Comparison of ENCODE assay signal across 24 mouse cellular contexts in the genomic region with DNA sequence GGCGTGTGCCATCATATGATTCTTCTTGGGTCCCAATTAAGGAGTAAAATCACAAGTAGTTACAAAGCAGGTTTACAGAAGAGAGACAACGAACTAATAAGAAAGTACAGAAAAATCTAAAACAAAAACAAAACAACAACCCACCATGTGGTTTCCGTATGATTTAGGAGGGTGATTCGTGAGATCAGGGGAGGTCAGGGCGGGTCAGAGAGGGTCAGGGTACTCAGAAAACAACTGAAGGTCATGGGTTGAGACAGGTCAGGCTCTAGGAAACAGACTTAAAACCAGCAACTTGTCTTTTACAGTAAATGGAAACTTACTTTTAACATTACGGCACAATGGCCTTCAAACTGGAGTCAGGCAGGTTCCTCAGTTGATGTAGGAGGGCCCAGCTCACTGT. TPM values are rescaled to one million over a fixed set of nuclear protein-coding genes. Genes with fewer than 3 reads are reported as not detected.
DNase-seq lines count a peak whose midpoint lies in the region; ATAC-seq and TF ChIP-seq lines count a peak whose summit lies in the region.
"Had no signal": no experiment of that assay in that cellular context is flagged by ENCODE, and none has a peak within 500 bp of the region (broad histone marks: within the 10 kb centered on the region; RNA-seq: fewer than 3 reads in every experiment).

No protein-coding gene starts in this region.

- H3K27ac ChIP-seq in kidney, adult 2 months (ENCODE audit: insufficient read depth, low read depth, low read length): no peak overlapping the region
- H3K27ac ChIP-seq in kidney, embryonic 15.5 days: no peak overlapping the region
- H3K27ac ChIP-seq: forebrain, embryonic 10.5 days; forebrain, embryonic 13.5 days; heart, adult 2 months; hindbrain, embryonic 10.5 days; hindbrain, embryonic 13.5 days had no signal

- H3K9ac ChIP-seq in kidney, embryonic 15.5 days: no peak overlapping the region
- H3K9ac ChIP-seq: forebrain, embryonic 13.5 days; hindbrain, embryonic 13.5 days had no signal

- TF ChIP-seq POLR2A in kidney, adult 2 months (IDR thresholded peaks at IDR 0.05; ENCODE audit: low read depth, low read length): no peak
- TF ChIP-seq POLR2A in lung, adult 2 months (IDR thresholded peaks at IDR 0.05; ENCODE audit: borderline replicate concordance, extremely low read depth, low read depth, low read length): no peak

- no peak for TF ChIP-seq CTCF in kidney, adult 2 months (conservative IDR thresholded peaks at IDR 0.05; ENCODE audit: insufficient read depth, insufficient read length, low read depth, low read length)
- TF ChIP-seq CTCF in lung, adult 2 months (IDR thresholded peaks at IDR 0.05; ENCODE audit: insufficient read depth, low read length): no peak

- no peaks in the 10 kb centered on the region for H3K9me3 ChIP-seq in kidney, embryonic 15.5 days (replicated peaks)
- H3K9me3 ChIP-seq: forebrain, embryonic 10.5 days; forebrain, embryonic 13.5 days; hindbrain, embryonic 10.5 days; hindbrain, embryonic 13.5 days had no signal

- WGBS in kidney, adult 2 months: 49% methylated on average over 6 of the region's 6 CpGs
- WGBS in kidney, embryonic 15.5 days: 26% methylated on average over 6 of the region's 6 CpGs
- WGBS in lung, adult 2 months: 56% methylated on average over 6 of the region's 6 CpGs

- H3K27me3 ChIP-seq in kidney, adult 2 months (replicated peaks; ENCODE audit: control insufficient read depth, insufficient read depth, low read length): no peaks in the 10 kb centered on the region
- H3K27me3 ChIP-seq in kidney, embryonic 15.5 days: no peaks in the 10 kb centered on the region
- H3K27me3 ChIP-seq: forebrain, embryonic 13.5 days; hindbrain, embryonic 13.5 days had no signal

- no peak overlapping the region for H3K4me3 ChIP-seq in kidney, adult 2 months (ENCODE audit: insufficient read depth, low read depth, low read length)
- no peak overlapping the region for H3K4me3 ChIP-seq in kidney, embryonic 15.5 days (replicated peaks)
- peak overlapping the region; percentile 1 for H3K4me3 ChIP-seq in lung, adult 2 months (replicated peaks; ENCODE audit: extremely low read depth, low read depth, low read length)
- H3K4me3 ChIP-seq: forebrain, embryonic 10.5 days; forebrain, embryonic 13.5 days; heart, adult 2 months; hindbrain, embryonic 10.5 days; hindbrain, embryonic 13.5 days had no signal

- H3K36me3 ChIP-seq in kidney, adult 2 months (ENCODE audit: control insufficient read depth, insufficient read depth, low read length): no peaks in the 10 kb centered on the region
- no peaks in the 10 kb centered on the region for H3K36me3 ChIP-seq in kidney, embryonic 15.5 days
- H3K36me3 ChIP-seq: forebrain, embryonic 10.5 days; hindbrain, embryonic 10.5 days; hindbrain, embryonic 13.5 days had no signal

- H3K4me1 ChIP-seq in kidney, adult 2 months (ENCODE audit: control insufficient read depth, insufficient read depth, low read length): peaks cover 3% of the 10 kb centered on the region; the same call in 1 of the 2 replicates
- H3K4me1 ChIP-seq in kidney, embryonic 15.5 days: peaks cover 6% of the 10 kb centered on the region
- no peaks in the 10 kb centered on the region; the same call in 1 of the 2 replicates for H3K4me1 ChIP-seq in lung, adult 2 months (ENCODE audit: control insufficient read depth, insufficient read depth, low read length)
- H3K4me1 ChIP-seq: forebrain, embryonic 13.5 days; hindbrain, embryonic 13.5 days had no signal

- no peak for ATAC-seq in kidney, embryonic 15.5 days (replicated peaks; ENCODE audit: low FRiP score)
- ATAC-seq: CD4-positive, CD25-positive, alpha-beta regulatory T cell, adult 4 months; forebrain, embryonic 13.5 days; forebrain, embryonic 16.5 days; hindbrain, embryonic 16.5 days had no signal

- no peak overlapping the region for H3K4me2 ChIP-seq in kidney, embryonic 15.5 days
- H3K4me2 ChIP-seq: forebrain, embryonic 13.5 days; heart, embryonic 11.5 days; hindbrain, embryonic 13.5 days had no signal

- peak; percentile 48 for DNase-seq in kidney, adult 2 months
- DNase-seq in kidney, postnatal 14 days: peak; percentile 45
- no peak for DNase-seq in kidney, adult 18-20 months
- no peak for DNase-seq in lung, adult 2 months
- no peak for DNase-seq in lung, postnatal 36 days
- DNase-seq: adrenal gland, adult 2 months; adrenal gland, postnatal 14 days; cerebellum, adult 11 months; cerebellum, adult 2 months; cerebellum, adult 9-11 months; cerebellum, postnatal 25 days; gastrocnemius, postnatal 10 days; gastrocnemius, postnatal 36 days; heart, adult 2 months; heart, postnatal 36 days had no signal

RNA-seq across cellular contexts. Expression of gene Tmem11, which starts 11.2 kb away (rescaled TPM):
- polyA plus RNA-seq in kidney, adult 2 months (2012; rRNA removed): 78.2 and 81.1 TPM in 2 replicates
- 65.4 and 67.7 TPM in 2 replicates for polyA plus RNA-seq in kidney, embryonic 15.5 days (2015; fragmentation: Nextera tagmentation; extraction: Ambion mirVana)
- 46.6 and 63.4 TPM in 2 replicates for polyA plus RNA-seq in lung, adult 2 months (2012; rRNA removed)

RNA-seq across cellular contexts. Expression of gene Natd1, which starts 24.3 kb away (rescaled TPM):
- polyA plus RNA-seq in kidney, adult 2 months (2012; rRNA removed): 39.3 and 46.2 TPM in 2 replicates
- 21.8 and 24.2 TPM in 2 replicates for polyA plus RNA-seq in kidney, embryonic 15.5 days (2015; fragmentation: Nextera tagmentation; extraction: Ambion mirVana)
- polyA plus RNA-seq in lung, adult 2 months (2012; rRNA removed): 29.2 and 34.4 TPM in 2 replicates

RNA-seq across cellular contexts. Expression of gene Map2k3, which starts 41.5 kb away (rescaled TPM):
- 33.0 and 44.8 TPM in 2 replicates for polyA plus RNA-seq in kidney, adult 2 months (2012; rRNA removed)
- polyA plus RNA-seq in kidney, embryonic 15.5 days (2015; fragmentation: Nextera tagmentation; extraction: Ambion mirVana): 117 and 127 TPM in 2 replicates
- 29.4 and 48.0 TPM in 2 replicates for polyA plus RNA-seq in lung, adult 2 months (2012; rRNA removed)

RNA-seq across cellular contexts. Expression of gene Dhrs7b, which starts 59.9 kb away (rescaled TPM):
- 29.1 and 30.0 TPM in 2 replicates for polyA plus RNA-seq in kidney, adult 2 months (2012; rRNA removed)
- 36.0 and 38.2 TPM in 2 replicates for polyA plus RNA-seq in kidney, embryonic 15.5 days (2015; fragmentation: Nextera tagmentation; extraction: Ambion mirVana)
- polyA plus RNA-seq in lung, adult 2 months (2012; rRNA removed): 10.8 and 14.3 TPM in 2 replicates

Comparison
In these comparisons a context has a peak if more than half of its experiments do, and no peak if none do; other contexts are left out.
1. DNase-seq: peak in kidney, adult 2 months (single experiment) and kidney, postnatal 14 days (single experiment); none in kidney, adult 18-20 months (single experiment), lung, adult 2 months (single experiment) and lung, postnatal 36 days (single experiment).